In genomic region chr15:84446997-84447396, GRCm38 (mm10) we compare ENCODE assay signal across 8 mouse cellular contexts. TPM values are rescaled to one million over a fixed set of nuclear protein-coding genes. Genes with fewer than 3 reads are reported as not detected.
DNase-seq lines count a peak whose midpoint lies in the region; ATAC-seq and TF ChIP-seq lines count a peak whose summit lies in the region.

Gene Shisal1, minus strand, starts transcription at chr15:84447097.

- WGBS in heart, postnatal 0 days, result 16% methylated on average over 9 of the region's 9 CpGs
- 17% methylated on average over 9 of the region's 9 CpGs for WGBS in hindbrain, postnatal 0 days
- 16% methylated on average over 9 of the region's 9 CpGs for WGBS in midbrain, embryonic 10.5 days

- 0 out of 2 replicates have a peak within 1 kb of the TSS, but pooled peaks have one; percentile 30 for H3K9ac ChIP-seq in heart, postnatal 0 days (replicated peaks; ENCODE audit: low read depth, low read length)
- H3K9ac ChIP-seq in hindbrain, postnatal 0 days (replicated peaks; ENCODE audit: low read length), result peak within 1 kb of the TSS; percentile 67

- H3K9me3 ChIP-seq in heart, postnatal 0 days (replicated peaks; ENCODE audit: control insufficient read depth, low read length), result no peaks in the 10 kb centered on the region
- no peaks in the 10 kb centered on the region for H3K9me3 ChIP-seq in hindbrain, postnatal 0 days (ENCODE audit: low read length)
- H3K9me3 ChIP-seq in midbrain, embryonic 10.5 days (replicated peaks), result no peaks in the 10 kb centered on the region

- H3K27me3 ChIP-seq in heart, postnatal 0 days (ENCODE audit: control insufficient read depth, insufficient read depth, low read length), result peaks cover 73% of the 10 kb centered on the region
- 0 out of 2 replicates have a peak, but pooled peaks cover 5% of the 10 kb centered on the region for H3K27me3 ChIP-seq in hindbrain, postnatal 0 days (ENCODE audit: insufficient read depth, low read length)
- H3K27me3 ChIP-seq in midbrain, embryonic 10.5 days (ENCODE audit: low read depth, poor library complexity, severe bottlenecking), result peaks cover 100% of the 10 kb centered on the region

- no peak within 1 kb of the TSS for H3K27ac ChIP-seq in heart, postnatal 0 days (ENCODE audit: low read depth)
- H3K27ac ChIP-seq in cortical plate, adult 2 months (ENCODE audit: insufficient read depth, low read length), result peak within 1 kb of the TSS; percentile 33; the same call in 1 of the 2 replicates
- peak within 1 kb of the TSS; percentile 37; the same call in 1 of the 2 replicates for H3K27ac ChIP-seq in hindbrain, postnatal 0 days
- H3K27ac ChIP-seq in midbrain, embryonic 10.5 days (replicated peaks), result peak within 1 kb of the TSS; percentile 94

- ATAC-seq in heart, postnatal 0 days (ENCODE audit: insufficient read depth, low read depth), result no peak
- ATAC-seq in hindbrain, postnatal 0 days, result no peak

- intact Hi-C loops in heart, postnatal 14 days (cut with DNase I), result no loop called here

- TF ChIP-seq EP300 in heart, postnatal 0 days (IDR thresholded peaks at IDR 0.05; ENCODE audit: low read depth), result no peak

- peaks cover 8% of the 10 kb centered on the region for H3K4me1 ChIP-seq in heart, postnatal 0 days (ENCODE audit: control insufficient read depth, insufficient read depth)
- peaks cover 6% of the 10 kb centered on the region for H3K4me1 ChIP-seq in cortical plate, adult 2 months (ENCODE audit: control insufficient read depth, insufficient read depth, low read length)
- H3K4me1 ChIP-seq in hindbrain, postnatal 0 days (ENCODE audit: insufficient read depth, low read length), result peaks cover 19% of the 10 kb centered on the region
- H3K4me1 ChIP-seq in midbrain, embryonic 10.5 days, result peaks cover 77% of the 10 kb centered on the region

- no peak for TF ChIP-seq CTCF in heart, postnatal 0 days (IDR thresholded peaks at IDR 0.05; ENCODE audit: low read depth)
- no peak for TF ChIP-seq CTCF in cortical plate, adult 2 months (IDR thresholded peaks at IDR 0.05; ENCODE audit: extremely low read depth, insufficient read depth, low read length)
- TF ChIP-seq CTCF in hindbrain, postnatal 0 days (IDR thresholded peaks at IDR 0.05; ENCODE audit: low read depth), result no peak

- H3K4me2 ChIP-seq in heart, postnatal 0 days (ENCODE audit: low read depth, low read length), result peak within 1 kb of the TSS; percentile 82
- peak within 1 kb of the TSS; percentile 79 for H3K4me2 ChIP-seq in hindbrain, postnatal 0 days (ENCODE audit: low read depth, low read length)

- no peak for TF ChIP-seq POLR2A in cortical plate, adult 2 months (IDR thresholded peaks at IDR 0.05; ENCODE audit: extremely low read depth, insufficient read depth, low read length)

- no peaks in the 10 kb centered on the region for H3K36me3 ChIP-seq in heart, postnatal 0 days (replicated peaks; ENCODE audit: control insufficient read depth, insufficient read depth, low read length)
- H3K36me3 ChIP-seq in hindbrain, postnatal 0 days (ENCODE audit: insufficient read depth, low read length), result no peaks in the 10 kb centered on the region
- no peaks in the 10 kb centered on the region for H3K36me3 ChIP-seq in midbrain, embryonic 10.5 days

- DNase-seq in heart, postnatal 0 days (ENCODE audit: low spot score), result no peak
- DNase-seq in heart, postnatal 14 days, result no peak
- no peak for DNase-seq in hindbrain, postnatal 0 days (ENCODE audit: low spot score)
- DNase-seq in midbrain, embryonic 10.5 days (ENCODE audit: low spot score), result peak; percentile 30
- DNase-seq in yolk sac, embryonic 10.5 days (ENCODE audit: low spot score), result no peak
- no peak for DNase-seq in urinary bladder, adult 18-20 months (ENCODE audit: low spot score in 2 of 2)
- DNase-seq in right cerebral cortex, postnatal 14 days, result no peak

- peak within 1 kb of the TSS; percentile 41 for H3K4me3 ChIP-seq in heart, postnatal 0 days (ENCODE audit: low read depth, low read length)
- peak within 1 kb of the TSS; percentile 32 for H3K4me3 ChIP-seq in cortical plate, adult 2 months (ENCODE audit: insufficient read depth, low read length)
- H3K4me3 ChIP-seq in hindbrain, postnatal 0 days (ENCODE audit: low read length), result peak within 1 kb of the TSS; percentile 61
- peak within 1 kb of the TSS; percentile 80 for H3K4me3 ChIP-seq in midbrain, embryonic 10.5 days

RNA-seq across cellular contexts. Expression of gene Shisal1, which starts in this region (rescaled TPM):
- 0.23 and 0.46 TPM in 2 replicates for total RNA-seq in heart, postnatal 0 days (2014; rRNA removed; ENCODE audit: low replicate concordance)
- 0.08 and 0.18 TPM in 2 replicates for polyA plus RNA-seq in heart, postnatal 0 days (2015; fragmentation: Nextera tagmentation; extraction: Ambion mirVana)
- total RNA-seq in heart, postnatal 14 days (2021), result 1 to 10 TPM in 1 of 2 experiments, under 1 TPM in 1; 0.88 to 1.3 TPM
- 27.7 and 30.5 TPM in 2 replicates for polyA plus RNA-seq in cortical plate, adult 2 months (2012; rRNA removed)
- total RNA-seq in hindbrain, postnatal 0 days (2014; rRNA removed), result 46.5 and 51.1 TPM in 2 replicates
- 12.6 and 14.6 TPM in 2 replicates for polyA plus RNA-seq in hindbrain, postnatal 0 days (2015; fragmentation: Nextera tagmentation; extraction: Ambion mirVana)
- 5.7 and 11.4 TPM in 2 replicates for polyA plus RNA-seq in midbrain, embryonic 10.5 days (2016; fragmentation: Nextera tagmentation; extraction: Ambion mirVana)

Comparison
In these comparisons a context has a peak if more than half of its experiments do, and no peak if none do; other contexts are left out.
1. RNA of gene Shisal1 (total RNA-seq): 46.5 to 51.1 TPM in hindbrain, postnatal 0 days; 0.88 to 1.3 TPM in heart, postnatal 14 days and 0.23 to 0.46 TPM in heart, postnatal 0 days; every median in the first group is over 10 times any median in the second.
2. Peak in every context shown above with its lines, with median percentiles within 50 percentile points of each other: H3K4me3 ChIP-seq.